Mouse (Mus musculus): Measurements from ENCODE around the gene Mapkap1.

DNA sequence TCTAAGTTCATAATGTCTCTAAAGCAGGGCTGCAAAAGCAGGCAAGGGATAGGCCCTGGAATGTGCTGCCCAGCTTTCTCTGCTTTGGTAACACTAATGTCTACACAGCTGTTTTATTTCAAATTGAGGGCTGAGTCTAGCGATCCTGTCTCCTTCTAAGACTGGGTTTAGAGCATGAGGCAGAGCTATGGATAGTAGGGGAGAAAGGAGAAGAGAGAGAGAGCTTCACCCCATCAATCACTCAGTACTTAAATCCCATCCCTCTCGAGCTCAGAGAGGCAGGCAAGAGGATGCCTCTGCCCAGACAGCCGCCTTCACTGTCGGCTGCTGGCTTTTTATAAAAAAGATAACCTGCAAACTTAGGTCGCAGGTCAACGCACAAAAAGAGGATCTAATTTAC, 38.2 kb upstream of the Mapkap1 start:
- TF ChIP-seq POLR2A (IDR thresholded peaks at IDR 0.05; ENCODE audit: control insufficient read depth, low read depth, low read length) (no peak), CTCF (IDR thresholded peaks at IDR 0.05; ENCODE audit: control insufficient read depth, insufficient read depth, insufficient replicate concordance, low read depth, low read length) (no peak)
